15 mouse cellular contexts compared by ENCODE assay signal in genomic region chr3:65794711-65795110, GRCm38 (mm10).
"Had no signal": no experiment of that assay in that cellular context is flagged by ENCODE, and none has a peak within 500 bp of the region (broad histone marks: within the 10 kb centered on the region; RNA-seq: fewer than 3 reads in every experiment).

No protein-coding gene starts in this region.

- DNase-seq: left cerebral cortex, postnatal 4 days; liver, embryonic 13.5 days; lung, adult 2 months; lung, postnatal 14 days; lung, postnatal 4 days; midbrain, embryonic 14.5 days; thymus, adult 2 months; thymus, postnatal 14 days; thymus, postnatal 4 days had no signal

- H3K27me3 ChIP-seq: hindbrain, embryonic 15.5 days; limb, embryonic 12.5 days; limb, embryonic 15.5 days; liver, embryonic 13.5 days had no signal

- H3K36me3 ChIP-seq: hindbrain, embryonic 15.5 days; limb, embryonic 12.5 days; limb, embryonic 15.5 days; liver, embryonic 13.5 days had no signal

- ATAC-seq: intestine, postnatal 0 days had no signal

- H3K9ac ChIP-seq: hindbrain, embryonic 15.5 days; limb, embryonic 12.5 days; limb, embryonic 15.5 days; liver, embryonic 13.5 days had no signal

- H3K4me1 ChIP-seq: hindbrain, embryonic 15.5 days; limb, embryonic 12.5 days; limb, embryonic 15.5 days; liver, embryonic 13.5 days had no signal

- H3K4me2 ChIP-seq: hindbrain, embryonic 15.5 days; limb, embryonic 12.5 days; limb, embryonic 15.5 days; liver, embryonic 13.5 days; midbrain, embryonic 11.5 days had no signal

- H3K9me3 ChIP-seq: hindbrain, embryonic 15.5 days; limb, embryonic 12.5 days; limb, embryonic 15.5 days; liver, embryonic 13.5 days had no signal

- H3K27ac ChIP-seq: hindbrain, embryonic 15.5 days; limb, embryonic 12.5 days; limb, embryonic 15.5 days; liver, embryonic 13.5 days; stomach, postnatal 0 days had no signal

- H3K4me3 ChIP-seq: hindbrain, embryonic 15.5 days; limb, embryonic 12.5 days; limb, embryonic 15.5 days; liver, embryonic 13.5 days had no signal
